Mouse (Mus musculus): ENCODE measurements around the gene Zfp92.

The Zfp92 gene

DNA sequence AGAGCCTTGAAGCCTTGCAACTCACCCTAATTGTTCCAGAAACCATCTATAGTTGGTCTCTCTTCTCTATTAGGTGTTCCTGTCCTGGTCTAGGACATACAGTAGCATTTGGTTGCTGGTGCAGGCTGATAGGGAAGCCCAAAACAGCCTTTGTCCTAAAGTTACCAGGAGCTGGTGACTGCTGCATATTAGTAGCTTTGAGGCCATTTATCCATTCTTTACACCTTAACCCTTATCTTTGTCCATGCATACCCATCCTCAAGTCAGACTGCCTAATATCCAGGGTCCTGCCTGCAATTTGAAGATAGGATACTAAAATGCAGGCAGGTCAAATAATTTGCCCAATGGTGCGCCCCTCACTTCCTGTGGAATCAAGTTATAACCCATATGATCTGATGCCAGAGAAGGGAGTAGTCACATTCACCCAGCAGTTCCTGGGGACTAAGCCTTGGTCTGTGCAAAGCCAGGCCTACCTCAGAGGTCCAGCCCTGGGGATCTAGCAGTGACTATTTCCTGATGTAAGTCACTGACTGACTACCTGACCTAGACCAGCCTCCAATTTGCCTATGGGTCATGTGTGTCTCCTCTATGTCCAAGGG lies 64.9 kb downstream of the Zfp92 start:
- DNase-seq = no peak

DNA sequence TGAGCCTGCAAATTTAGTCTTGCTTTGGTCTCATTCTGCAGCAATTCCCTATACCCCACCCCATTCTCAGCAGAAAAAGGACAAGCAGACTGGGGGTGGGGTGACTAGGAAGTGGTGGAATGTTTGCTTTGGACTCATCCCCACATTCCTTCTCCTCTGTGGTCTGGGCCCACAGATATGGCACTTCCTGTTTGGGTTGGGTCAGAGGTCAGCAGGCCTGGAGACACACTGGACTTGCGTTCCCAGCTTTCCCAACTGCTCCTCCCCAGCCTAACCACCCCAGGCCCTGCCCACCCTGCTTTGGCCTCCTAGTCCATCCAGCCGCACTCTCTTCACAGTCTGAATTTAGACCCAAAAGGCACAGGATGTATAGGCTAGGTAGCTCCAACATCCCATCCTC lies 65.7 kb downstream of the Zfp92 start:
- no peak for DNase-seq

DNA sequence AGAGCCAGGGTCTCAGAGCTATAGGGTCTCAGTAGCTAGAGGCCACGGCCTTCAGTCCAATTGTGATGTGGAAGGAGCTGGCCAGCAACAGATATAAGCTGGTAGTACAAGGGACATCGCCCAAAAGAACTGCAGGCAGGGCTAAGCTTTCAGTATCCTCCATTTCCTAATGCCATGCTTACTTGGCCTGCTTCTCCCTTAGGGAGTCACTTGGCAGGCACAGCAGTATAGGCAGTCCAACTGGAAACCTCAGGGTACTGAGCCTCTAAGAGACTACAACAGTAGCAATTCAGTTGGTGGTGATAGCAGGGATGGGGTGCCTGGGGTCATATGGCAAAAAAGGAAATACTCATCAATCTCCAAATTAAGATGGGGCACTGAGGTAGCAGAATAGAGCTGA lies 66.6 kb downstream of the Zfp92 start:
- DNase-seq = no peak

All from cerebellum, adult 9-10 months (tissue).